Mouse (Mus musculus) cortical plate, adult 2 months (tissue): ENCODE measurements around the gene Pigw.

Experiments used
- CTCF ChIP-seq: fragments of 200-500 bp; IDR thresholded peaks from 2 replicates; pipeline ENCODE4 v1.5.1; 2011; ENCODE audit warnings: mild to moderate bottlenecking, control low read depth, low read length; ENCODE audit not compliant: insufficient read depth; ENCODE audit errors: extremely low read depth
- POLR2A ChIP-seq: fragments of 200-500 bp; IDR thresholded peaks from 2 replicates; pipeline ENCODE4 v1.6.1; 2011; ENCODE audit warnings: mild to moderate bottlenecking, low read length, control low read depth; ENCODE audit not compliant: insufficient read depth; ENCODE audit errors: extremely low read depth

DNA sequence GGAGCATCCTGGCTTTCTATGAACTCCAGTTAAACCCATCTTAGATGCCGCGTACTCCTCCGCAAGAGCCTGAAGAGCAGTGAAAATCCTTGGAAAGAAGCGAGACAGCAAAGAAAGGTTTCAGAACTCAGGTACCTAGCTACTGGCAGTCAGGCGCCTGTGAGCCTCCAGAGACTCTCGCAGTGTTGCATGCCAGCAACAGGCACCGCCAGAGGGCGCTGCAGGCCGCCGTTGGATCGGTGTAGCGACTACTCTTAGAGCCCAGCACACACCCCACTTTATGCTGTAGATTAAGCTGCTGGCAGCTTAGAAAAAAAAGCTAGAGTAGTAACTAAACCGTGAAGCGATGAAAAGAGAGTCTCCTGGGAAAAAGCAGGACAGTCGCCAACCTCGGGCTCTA, 38.3 kb upstream of the Pigw start:
- TF ChIP-seq CTCF (peak; percentile 87), POLR2A (no peak)
